Mouse (Mus musculus) erythroblast, embryonic 14.5 days (primary cell): Measurements from ENCODE around the gene Csf2.

Experiments used
- GATA1 ChIP-seq: IDR thresholded peaks from 2 replicates; pipeline ENCODE4 v1.6.1; 2012; ENCODE audit warnings: low read length, inconsistent platforms, mixed read lengths
- TAL1 ChIP-seq: IDR thresholded peaks from 3 replicates; pipeline ENCODE4 v1.6.1; 2012; ENCODE audit warnings: low read length, inconsistent platforms, mixed read lengths

DNA sequence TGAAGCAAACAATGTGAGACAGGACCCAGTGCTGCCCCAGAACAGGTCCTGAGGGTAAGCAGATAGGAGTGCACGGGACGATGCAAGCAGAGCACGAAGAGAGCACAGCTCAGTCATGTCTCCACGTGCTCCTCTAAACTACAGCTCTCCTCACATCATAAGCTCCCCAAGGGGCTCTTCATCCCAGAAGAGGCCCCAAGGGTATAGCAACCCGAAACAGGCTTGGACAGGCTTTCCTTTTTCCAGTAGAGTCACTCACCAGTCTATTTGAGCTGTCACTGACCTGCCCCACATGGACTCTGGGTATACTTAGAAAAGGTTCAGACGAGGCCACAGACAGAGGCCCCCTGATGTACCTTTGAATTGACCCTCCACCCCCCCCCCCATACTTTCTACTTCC lies 5.0 kb downstream of the Csf2 start:
- TF ChIP-seq GATA1 (no peak), TAL1 (no peak)
